Mouse (Mus musculus) A20 (cell line): ENCODE results near the gene 2610001J05Rik.

Experiments
- DNase-seq: peaks from one replicate; pipeline ENCODE4 v3.0.0-alpha.2; 2011; ENCODE audit warnings: low read depth, low spot score

2610001J05Rik gene

GRCm38 (mm10) chr6:13835720-13836665 is 35.3 kb downstream of the 2610001J05Rik start:
- DNase-seq, result no peak

- no peak for DNase-seq
These were observed 38.5 kb downstream of the 2610001J05Rik start for GRCm38 (mm10) chr6:13832770-13833169.

GRCm38 (mm10) chr6:13828877-13829276 is 42.4 kb downstream of the 2610001J05Rik start:
- no peak for DNase-seq
